Mouse (Mus musculus) left cerebral cortex, postnatal 14 days (tissue): Measurements from ENCODE around the gene Mlh1. TPM values are rescaled to one million over a fixed set of nuclear protein-coding genes. Genes with fewer than 3 reads are reported as not detected.

ENCODE experiments used
- DNase-seq, 2 experiments: peaks; one replicate each; pipeline ENCODE4 v3.0.0; 2021 to 2022; ENCODE audit warnings: low spot score in 2 of 2, mixed read lengths in 1 of 2
- intact Hi-C: fragments of 180-260 bp; cut with DNase I; formaldehyde crosslinking; loops from one replicate; pipeline ENCODE4 v1.15.1; 2025
- long read RNA-seq, 2 experiments: library from polyadenylated mRNA; stranded (forward); transcript quantifications; one replicate each; pipeline ENCODE4 v2.0.0; 2021
- total RNA-seq, 2 experiments: library from RNA; stranded (reverse); gene quantifications; 2 replicates each; pipeline ENCODE4 v1.2.3; 2021

The Mlh1 gene
- total RNA-seq, result 10 to 100 TPM; 16.8 to 17.9 TPM
- long read RNA-seq, experiment 1, transcript Mlh1-201 (19 exons, 2,754 nt), result major isoform, 8 of 15 reads
- long read RNA-seq, experiment 1, partial matches to known transcripts, result 2 of 15 reads
- long read RNA-seq, experiment 1, other reads (novel, unspliced or antisense), result 5 of 15 reads
- long read RNA-seq, experiment 2, transcript Mlh1-201 (19 exons, 2,754 nt), result major isoform, 5 of 14 reads
- long read RNA-seq, experiment 2, partial matches to known transcripts, result 1 of 14 reads
- long read RNA-seq, experiment 2, other reads (novel, unspliced or antisense), result 8 of 14 reads

- peak; percentile 99 to 100 for DNase-seq
- intact Hi-C loops, result no loop called here
Measured at GRCm38 (mm10) chr9:111271434-111272160, at the start of gene Mlh1, which contains the start of gene Epm2aip1. Gene Mlh1, minus strand, starts transcription at chr9:111271791. Gene Epm2aip1, plus strand, starts transcription at chr9:111271929.

- intact Hi-C loops, result no loop called here
- DNase-seq, result no peak
Measured at GRCm38 (mm10) chr9:111320912-111321311, 49.3 kb upstream of the Mlh1 start.

GRCm38 (mm10) chr9:111314219-111314618 lies 42.6 kb upstream of the Mlh1 start:
- peak; percentile 72 to 76 for DNase-seq
- intact Hi-C loops, result no loop called here

- DNase-seq, result no peak
Measured at GRCm38 (mm10) chr9:111313793-111314192, 42.2 kb upstream of the Mlh1 start.

GRCm38 (mm10) chr9:111313299-111313698 lies 41.7 kb upstream of the Mlh1 start:
- DNase-seq, result peak in 1 of 2 experiments; percentile 78
- intact Hi-C loops, result no loop called here

More at GRCm38 (mm10) chr9:111313793-111314192, 42.2 kb upstream of the Mlh1 start:
- intact Hi-C loops, result no loop called here

- DNase-seq, result no peak
- intact Hi-C loops, result no loop called here
Measured at GRCm38 (mm10) chr9:111312442-111313141, 41.0 kb upstream of the Mlh1 start.

GRCm38 (mm10) chr9:111311843-111312441 lies 40.4 kb upstream of the Mlh1 start:
- intact Hi-C loops, result loop anchor here (2.0 kb wide), 1 partner anchor 21 kb away; no protein-coding TSS in a partner anchor
- no peak for DNase-seq

- peak; percentile 50 for DNase-seq
- intact Hi-C loops, result loop anchor here (2.0 kb wide), 1 partner anchor 20 kb away; no protein-coding TSS in a partner anchor
Measured at GRCm38 (mm10) chr9:111311031-111311842, 39.6 kb upstream of the Mlh1 start, which contains the start of gene Trank1. Gene Trank1, plus strand, starts transcription at chr9:111311739.

GRCm38 (mm10) chr9:111306142-111306541 lies 34.6 kb upstream of the Mlh1 start:
- DNase-seq, result no peak
- intact Hi-C loops, result no loop called here

- intact Hi-C loops, result no loop called here
- DNase-seq, result no peak
Measured at GRCm38 (mm10) chr9:111304036-111304435, 32.4 kb upstream of the Mlh1 start.

GRCm38 (mm10) chr9:111302196-111302831 lies 30.7 kb upstream of the Mlh1 start:
- intact Hi-C loops, result no loop called here
- DNase-seq, result peak in 1 of 2 experiments; percentile 48

GRCm38 (mm10) chr9:111298606-111299005 lies 27.0 kb upstream of the Mlh1 start:
- intact Hi-C loops, result no loop called here
- no peak for DNase-seq

GRCm38 (mm10) chr9:111296433-111296832 lies 24.8 kb upstream of the Mlh1 start:
- DNase-seq, result no peak
- intact Hi-C loops, result no loop called here

GRCm38 (mm10) chr9:111295323-111295722 lies 23.7 kb upstream of the Mlh1 start:
- intact Hi-C loops, result no loop called here
- no peak for DNase-seq

- no peak for DNase-seq
- intact Hi-C loops, result no loop called here
Measured at GRCm38 (mm10) chr9:111294911-111295310, 23.3 kb upstream of the Mlh1 start.

- no peak for DNase-seq
- intact Hi-C loops, result no loop called here
Measured at GRCm38 (mm10) chr9:111293234-111293633, 21.6 kb upstream of the Mlh1 start.

GRCm38 (mm10) chr9:111290539-111291100 lies 19.0 kb upstream of the Mlh1 start:
- DNase-seq, result no peak
- intact Hi-C loops, result loop anchor here (2.0 kb wide), 1 partner anchor 20 kb away; the partner anchor contains the start of gene Trank1

- DNase-seq, result peak; percentile 94
- intact Hi-C loops, result loop anchor here (2.0 kb wide), 1 partner anchor 21 kb away; the partner anchor contains the start of gene Trank1
Measured at GRCm38 (mm10) chr9:111289832-111290339, 18.3 kb upstream of the Mlh1 start.
